13 mouse cellular contexts compared by ENCODE assay signal in genomic region chr4:151172526-151172925, GRCm38 (mm10).
"Had no signal": no experiment of that assay in that cellular context is flagged by ENCODE, and none has a peak within 500 bp of the region (broad histone marks: within the 10 kb centered on the region; RNA-seq: fewer than 3 reads in every experiment).

No protein-coding gene starts in this region.

- H3K4me3 ChIP-seq: limb, embryonic 15.5 days; liver, embryonic 12.5 days; midbrain, embryonic 10.5 days; myocyte; neural tube, embryonic 12.5 days had no signal

- H3K36me3 ChIP-seq: limb, embryonic 15.5 days; liver, embryonic 12.5 days; midbrain, embryonic 10.5 days; neural tube, embryonic 12.5 days had no signal

- ATAC-seq: liver, embryonic 12.5 days had no signal

- H3K4me1 ChIP-seq: liver, embryonic 12.5 days had no signal

- DNase-seq: kidney, postnatal 14 days; left cerebral cortex, postnatal 4 days; lung, embryonic 14.5 days; lung, postnatal 10 days; lung, postnatal 4 days; midbrain, embryonic 14.5 days; right cerebral cortex, postnatal 25 days; thymus, postnatal 36 days had no signal

- H3K27me3 ChIP-seq: liver, embryonic 12.5 days had no signal

- H3K9ac ChIP-seq: limb, embryonic 15.5 days; liver, embryonic 12.5 days; lung, embryonic 14.5 days; neural tube, embryonic 12.5 days had no signal

- H3K9me3 ChIP-seq: limb, embryonic 15.5 days; liver, embryonic 12.5 days; midbrain, embryonic 10.5 days; neural tube, embryonic 12.5 days had no signal

- H3K27ac ChIP-seq: limb, embryonic 15.5 days; liver, embryonic 12.5 days; midbrain, embryonic 10.5 days; neural tube, embryonic 12.5 days had no signal

- H3K4me2 ChIP-seq: limb, embryonic 15.5 days; liver, embryonic 12.5 days; lung, embryonic 14.5 days; neural tube, embryonic 12.5 days had no signal
